ENCODE assay signal across 12 mouse cellular contexts in genomic region chr15:80171791-80172190, GRCm38 (mm10). TPM values are rescaled to one million over a fixed set of nuclear protein-coding genes. Genes with fewer than 3 reads are reported as not detected.
A peak's percentile ranks its signal among the peaks of the same experiment; 100 is the strongest.
DNase-seq lines count a peak whose midpoint lies in the region; ATAC-seq and TF ChIP-seq lines count a peak whose summit lies in the region.
"Had no signal": no experiment of that assay in that cellular context is flagged by ENCODE, and none has a peak within 500 bp of the region (broad histone marks: within the 10 kb centered on the region; RNA-seq: fewer than 3 reads in every experiment).

No protein-coding gene starts in this region.

- no peak for TF ChIP-seq POLR2A in kidney, adult 2 months (IDR thresholded peaks at IDR 0.05; ENCODE audit: low read depth, low read length)
- no peak for TF ChIP-seq POLR2A in ES-Bruce4 (IDR thresholded peaks at IDR 0.05; ENCODE audit: insufficient read depth, low read length)

- no peak for TF ChIP-seq CTCF in kidney, adult 2 months (conservative IDR thresholded peaks at IDR 0.05; ENCODE audit: insufficient read depth, insufficient read length, low read depth, low read length)
- no peak for TF ChIP-seq CTCF in ES-Bruce4 (IDR thresholded peaks at IDR 0.05; ENCODE audit: low read depth, low read length)

- WGBS in kidney, adult 2 months = 28% methylated on average over 6 of the region's 6 CpGs
- WGBS in limb, embryonic 13.5 days = 29% methylated on average over 6 of the region's 6 CpGs

- H3K27me3 ChIP-seq in kidney, adult 2 months (replicated peaks; ENCODE audit: control insufficient read depth, insufficient read depth, low read length) = no peaks in the 10 kb centered on the region
- no peaks in the 10 kb centered on the region for H3K27me3 ChIP-seq in ES-Bruce4 (ENCODE audit: control insufficient read depth, insufficient read depth, low read length, poor library complexity, severe bottlenecking)
- H3K27me3 ChIP-seq in limb, embryonic 13.5 days = no peaks in the 10 kb centered on the region

- intact Hi-C loops in left cerebral cortex, postnatal 4 days (cut with DNase I) = no loop called here

- peak overlapping the region; percentile 27 for H3K4me2 ChIP-seq in limb, embryonic 13.5 days (replicated peaks)

- H3K27ac ChIP-seq in kidney, adult 2 months (ENCODE audit: insufficient read depth, low read depth, low read length) = peak overlapping the region; percentile 71
- peak overlapping the region; percentile 79 for H3K27ac ChIP-seq in ES-Bruce4 (ENCODE audit: insufficient read depth, low read length)
- no peak overlapping the region for H3K27ac ChIP-seq in limb, embryonic 13.5 days

- DNase-seq in kidney, adult 2 months = peak; percentile 64
- DNase-seq in kidney, postnatal 14 days = no peak
- peak; percentile 76 for DNase-seq in R1 (ENCODE audit: low read depth, low spot score)
- DNase-seq in adrenal gland, postnatal 25 days = no peak
- no peak for DNase-seq in testis, postnatal 14 days (ENCODE audit: low spot score)
- no peak for DNase-seq in left cerebral cortex, postnatal 4 days
- DNase-seq: cerebellum, postnatal 36 days; lung, postnatal 36 days; thymus, adult 2 months had no signal

- peak overlapping the region; percentile 37; the same call in 1 of the 2 replicates for H3K4me3 ChIP-seq in kidney, adult 2 months (ENCODE audit: insufficient read depth, low read depth, low read length)
- peak overlapping the region; percentile 53 for H3K4me3 ChIP-seq in ES-Bruce4 (ENCODE audit: low read depth, low read length)
- H3K4me3 ChIP-seq in limb, embryonic 13.5 days = peak overlapping the region; percentile 7; the same call in 1 of the 2 replicates

- peak overlapping the region; percentile 14; the same call in 1 of the 2 replicates for H3K9ac ChIP-seq in ES-Bruce4 (ENCODE audit: low read depth, poor library complexity, severe bottlenecking)
- H3K9ac ChIP-seq in limb, embryonic 13.5 days = no peak overlapping the region

- no peak for ATAC-seq in limb, embryonic 13.5 days (ENCODE audit: low FRiP score, low read depth)
- ATAC-seq: hindbrain, embryonic 16.5 days had no signal

- no peak for TF ChIP-seq EP300 in ES-Bruce4 (IDR thresholded peaks at IDR 0.05; ENCODE audit: insufficient read depth, low read depth, low read length)

- H3K4me1 ChIP-seq in kidney, adult 2 months (ENCODE audit: control insufficient read depth, insufficient read depth, low read length) = peaks cover 10% of the 10 kb centered on the region; the same call in 1 of the 2 replicates
- H3K4me1 ChIP-seq in ES-Bruce4 (ENCODE audit: control insufficient read depth, insufficient read depth, low read length) = peaks cover 9% of the 10 kb centered on the region
- H3K4me1 ChIP-seq in limb, embryonic 13.5 days = peaks cover 35% of the 10 kb centered on the region

- H3K36me3 ChIP-seq in kidney, adult 2 months (ENCODE audit: control insufficient read depth, insufficient read depth, low read length) = no peaks in the 10 kb centered on the region
- no peaks in the 10 kb centered on the region for H3K36me3 ChIP-seq in ES-Bruce4 (ENCODE audit: control insufficient read depth, insufficient read depth, low read length, poor library complexity, severe bottlenecking)
- no peaks in the 10 kb centered on the region for H3K36me3 ChIP-seq in limb, embryonic 13.5 days

- no peaks in the 10 kb centered on the region for H3K9me3 ChIP-seq in ES-Bruce4 (replicated peaks; ENCODE audit: control insufficient read depth, insufficient read depth, low read length, poor library complexity, severe bottlenecking)
- no peaks in the 10 kb centered on the region for H3K9me3 ChIP-seq in limb, embryonic 13.5 days

RNA-seq across cellular contexts. Expression of gene Mgat3, which starts 1.7 kb away (rescaled TPM):
- 70.5 and 77.1 TPM in 2 replicates for polyA plus RNA-seq in kidney, adult 2 months (2012; rRNA removed)
- 6.2 and 6.3 TPM in 2 replicates for polyA plus RNA-seq in ES-Bruce4 (2011; ENCODE audit: insufficient read depth, insufficient read length, low read depth, missing spikeins)
- 6.0 and 6.1 TPM in 2 replicates for polyA plus RNA-seq in limb, embryonic 13.5 days (2015; fragmentation: Nextera tagmentation; extraction: Ambion mirVana)
- 5.9 and 7.4 TPM in 2 replicates for total RNA-seq in adrenal gland, postnatal 25 days (2021)
- total RNA-seq in left cerebral cortex, postnatal 4 days (2021) = 10 to 100 TPM; 80.4 to 83.1 TPM

RNA-seq across cellular contexts. Expression of gene Tab1, which starts 38.9 kb away (rescaled TPM):
- 26.7 and 28.5 TPM in 2 replicates for polyA plus RNA-seq in kidney, adult 2 months (2012; rRNA removed)
- polyA plus RNA-seq in ES-Bruce4 (2011; ENCODE audit: insufficient read depth, insufficient read length, low read depth, missing spikeins) = 13.5 and 15.6 TPM in 2 replicates
- 45.6 and 45.8 TPM in 2 replicates for polyA plus RNA-seq in limb, embryonic 13.5 days (2015; fragmentation: Nextera tagmentation; extraction: Ambion mirVana)
- total RNA-seq in adrenal gland, postnatal 25 days (2021) = 20.5 and 26.7 TPM in 2 replicates
- 10 to 100 TPM; 27.7 to 36.2 TPM for total RNA-seq in left cerebral cortex, postnatal 4 days (2021)

Comparison
In these comparisons a context has a peak if more than half of its experiments do, and no peak if none do; other contexts are left out.
1. DNase-seq: peak in kidney, adult 2 months (single experiment) and R1 (single experiment); none in kidney, postnatal 14 days (single experiment), adrenal gland, postnatal 25 days (single experiment), testis, postnatal 14 days (single experiment) and left cerebral cortex, postnatal 4 days (single experiment).
2. Peak in every context shown above with its lines, with median percentiles within 50 percentile points of each other: H3K4me3 ChIP-seq.